Mouse (Mus musculus) effector memory CD4-positive, alpha-beta T cell, adult 5 months (primary cell): ENCODE measurements around the gene Gm49387. TPM values are rescaled to one million over a fixed set of nuclear protein-coding genes. Genes with fewer than 3 reads are reported as not detected.

Experiments
- polyA plus RNA-seq: library from polyadenylated mRNA; unstranded; fragments of 100-300 nt; shearing (Covaris generic); gene quantifications from one replicate; pipeline ENCODE4 v1.2.1, GENCODE M21; 2017

The Gm49387 gene
- polyA plus RNA-seq: not detected

DNA sequence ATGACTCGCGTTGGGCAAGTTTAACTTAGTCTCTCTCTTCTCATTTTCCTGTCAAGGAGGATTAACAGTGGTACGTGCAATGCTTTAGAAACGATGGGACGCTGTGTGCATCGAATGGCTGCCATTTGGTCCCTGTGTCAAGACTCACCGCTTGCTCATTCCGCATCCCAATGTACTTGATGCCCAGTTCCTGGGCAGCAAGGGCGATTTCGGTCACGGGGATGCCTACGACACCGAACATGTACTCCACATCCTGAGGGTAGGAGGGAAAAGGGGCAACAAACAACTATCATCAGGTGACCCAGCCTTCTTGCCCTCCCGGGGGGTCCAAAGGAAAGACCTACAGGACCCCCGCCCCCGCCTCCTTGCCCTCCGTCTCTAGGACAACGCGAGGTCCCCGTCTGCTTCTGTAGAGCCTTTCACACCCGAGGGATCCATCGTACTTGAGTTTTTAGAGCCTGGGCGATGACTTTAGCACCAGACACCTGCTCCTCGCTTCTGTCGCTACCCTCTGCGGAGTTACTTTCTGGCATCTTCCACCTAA lies at the start of gene Gm49387:
Gene Gm49387, minus strand, starts transcription at position 533 of the 544 bp plus-strand sequence.

DNA sequence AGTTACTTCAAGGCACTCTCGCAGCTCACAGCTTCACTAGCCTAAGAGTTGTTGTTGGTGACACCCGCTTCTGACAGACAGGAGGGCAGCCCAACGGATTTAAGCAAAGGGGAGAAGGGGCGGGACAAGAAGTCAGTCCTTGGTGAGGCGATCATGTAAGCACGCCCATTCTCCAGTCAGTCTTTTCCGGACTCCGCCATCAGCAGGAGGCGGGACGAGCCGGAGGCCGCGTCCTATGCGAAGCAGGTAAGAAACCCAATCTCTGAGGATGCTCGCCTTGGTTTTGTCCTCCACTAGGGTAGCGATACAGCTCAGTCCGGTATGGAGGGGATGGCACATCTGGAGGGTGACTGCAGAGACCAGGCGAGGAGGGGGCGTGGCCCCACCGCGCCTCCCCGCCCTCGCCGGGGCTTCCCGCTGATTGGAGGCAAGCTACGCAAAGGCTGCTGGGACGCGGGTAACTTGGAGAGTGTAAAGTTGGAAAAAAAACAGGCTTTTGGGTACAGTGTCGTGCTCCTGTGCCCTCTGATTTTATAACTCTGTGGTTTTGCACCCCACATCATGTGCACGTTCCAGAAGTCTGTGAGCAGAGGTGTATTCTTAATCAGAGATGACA lies 320 bp upstream of the Gm49387 start, which contains the start of the genes Btd and Hacl1:
Gene Btd, plus strand, starts transcription at position 139 of the 616 bp plus-strand sequence.
Gene Hacl1, minus strand, starts transcription at position 397 of the 616 bp plus-strand sequence.

GRCm38 (mm10) chr14:31591243-31591642 lies 49.4 kb downstream of the Gm49387 start, which contains the start of gene Colq:
TSS of gene Colq (minus strand) at chr14:31591343.

Other genes with a start within 250 kb of the Gm49387 start
- 38.5 TPM for gene Sh3bp5, start 204.8 kb downstream of the Gm49387 start, polyA plus RNA-seq
- gene Eaf1, start 146.5 kb downstream of the Gm49387 start, polyA plus RNA-seq: 22.1 TPM
- gene Mettl6, start 145.8 kb downstream of the Gm49387 start, polyA plus RNA-seq: 26.0 TPM
- 0.65 TPM for gene Colq, start 49.5 kb downstream of the Gm49387 start, polyA plus RNA-seq
- 16.8 TPM for gene Btd, start 150 bp upstream of the Gm49387 start, polyA plus RNA-seq
- gene Hacl1, start 408 bp upstream of the Gm49387 start, polyA plus RNA-seq: 13.7 TPM
- 19.1 TPM for gene Ankrd28, start 189.8 kb upstream of the Gm49387 start, polyA plus RNA-seq